Mouse (Mus musculus): ENCODE results near the gene Hand2. TPM values are rescaled to one million over a fixed set of nuclear protein-coding genes. Genes with fewer than 3 reads are reported as not detected.

The Hand2 gene
- polyA plus RNA-seq (2015; fragmentation: Nextera tagmentation; extraction: Ambion mirVana) = 0.12 and 0.26 TPM in 2 replicates

- DNase-seq (ENCODE audit: low spot score) = no peak
These were observed at the start of gene Hand2 for GRCm38 (mm10) chr8:57320851-57321743. Gene Hand2 (plus strand): TSS chr8:57320983.

GRCm38 (mm10) chr8:57273055-57273454, 47.7 kb upstream of the Hand2 start:
- DNase-seq (ENCODE audit: low spot score) = no peak

- DNase-seq (ENCODE audit: low spot score) = no peak
These were observed 27.3 kb upstream of the Hand2 start for GRCm38 (mm10) chr8:57293441-57293840.

GRCm38 (mm10) chr8:57303513-57303912, 17.3 kb upstream of the Hand2 start:
- no peak for DNase-seq (ENCODE audit: low spot score)

GRCm38 (mm10) chr8:57304944-57305343, 15.8 kb upstream of the Hand2 start:
- peak; percentile 31 for DNase-seq (ENCODE audit: low spot score)

GRCm38 (mm10) chr8:57306441-57306840, 14.3 kb upstream of the Hand2 start:
- DNase-seq (ENCODE audit: low spot score) = no peak

GRCm38 (mm10) chr8:57309844-57310485, 10.8 kb upstream of the Hand2 start:
- DNase-seq (ENCODE audit: low spot score) = no peak

GRCm38 (mm10) chr8:57312031-57312981, 8.5 kb upstream of the Hand2 start:
- no peak for DNase-seq (ENCODE audit: low spot score)

- no peak for DNase-seq (ENCODE audit: low spot score)
These were observed 7.2 kb upstream of the Hand2 start for GRCm38 (mm10) chr8:57313583-57313982.

GRCm38 (mm10) chr8:57314216-57314615, 6.6 kb upstream of the Hand2 start:
- no peak for DNase-seq (ENCODE audit: low spot score)

- no peak for DNase-seq (ENCODE audit: low spot score)
These were observed 5.3 kb upstream of the Hand2 start for GRCm38 (mm10) chr8:57315471-57315870.

GRCm38 (mm10) chr8:57317107-57317506, 3.7 kb upstream of the Hand2 start:
- no peak for DNase-seq (ENCODE audit: low spot score)

GRCm38 (mm10) chr8:57317890-57318480, 2.8 kb upstream of the Hand2 start:
- no peak for DNase-seq (ENCODE audit: low spot score)

- no peak for DNase-seq (ENCODE audit: low spot score)
These were observed 1.4 kb upstream of the Hand2 start for GRCm38 (mm10) chr8:57319092-57319980.

GRCm38 (mm10) chr8:57319981-57320585, 700 bp upstream of the Hand2 start:
- DNase-seq (ENCODE audit: low spot score) = no peak

GRCm38 (mm10) chr8:57321898-57322895, 1.4 kb downstream of the Hand2 start:
- no peak for DNase-seq (ENCODE audit: low spot score)

GRCm38 (mm10) chr8:57322961-57323941, 2.5 kb downstream of the Hand2 start:
- DNase-seq (ENCODE audit: low spot score) = no peak
